Mouse (Mus musculus) layer of hippocampus, postnatal 10 days (tissue): ENCODE results near the gene Nanos2. TPM values are rescaled to one million over a fixed set of nuclear protein-coding genes. Genes with fewer than 3 reads are reported as not detected.

Experiments
- DNase-seq, 2 experiments: peaks; one replicate each; pipeline ENCODE4 v3.0.0; 2021; ENCODE audit warnings: low spot score in 2 of 2
- long read RNA-seq: library from polyadenylated mRNA; stranded (forward); transcript quantifications from one replicate; pipeline ENCODE4 v2.0.0, GENCODE M21; 2023
- total RNA-seq, 2 experiments: library from RNA; stranded (reverse); gene quantifications; 2 replicates each; pipeline ENCODE4 v1.2.3; 2021

Nanos2 gene
- total RNA-seq, result 1 to 10 TPM in 1 of 2 experiments, under 1 TPM in 1; 0.91 to 1.3 TPM
- long read RNA-seq, result 0 reads

DNA sequence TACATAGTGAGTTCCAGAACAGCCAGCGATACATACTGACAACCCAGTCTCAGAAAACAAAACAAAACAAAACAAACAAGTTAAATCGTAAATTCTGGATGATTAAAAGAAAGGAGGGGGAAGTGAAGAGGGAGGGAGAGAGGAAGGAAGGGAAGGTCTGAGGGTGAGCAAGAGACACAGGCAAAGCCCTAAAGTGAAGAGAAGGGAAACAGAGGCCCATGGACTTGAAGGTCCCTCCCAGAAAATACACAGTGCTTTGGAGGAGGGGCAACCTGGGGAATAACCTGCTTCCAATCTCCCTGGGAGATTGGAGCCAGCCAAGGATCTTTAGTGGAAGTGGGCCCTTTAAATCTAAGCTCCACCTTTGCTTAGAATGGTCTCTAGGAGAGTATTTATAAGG is at the start of gene Nanos2:
TSS of gene Nanos2 (plus strand) at position 301 of the 400 bp plus-strand sequence.
- no peak for DNase-seq

DNA sequence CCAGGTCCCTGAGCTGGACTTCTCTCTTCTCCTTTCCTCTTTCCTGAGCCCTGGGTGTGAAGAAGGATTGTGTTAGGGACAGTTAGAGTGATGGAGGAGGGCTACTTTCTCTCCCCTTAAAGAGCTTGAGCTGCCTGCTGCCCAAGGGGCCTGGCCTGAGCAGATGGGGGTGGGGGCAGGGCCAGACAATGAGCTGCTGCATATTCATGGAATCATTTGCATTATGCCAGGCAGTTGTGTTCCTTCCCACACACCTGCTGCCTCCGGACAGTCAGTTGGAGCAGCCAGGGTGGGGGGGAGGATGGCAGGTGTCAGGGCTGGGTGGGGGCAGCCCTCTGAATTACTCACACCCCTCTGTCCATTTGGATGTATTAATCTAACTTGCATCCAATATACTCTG is 44.8 kb upstream of the Nanos2 start:
- DNase-seq, result no peak

DNA sequence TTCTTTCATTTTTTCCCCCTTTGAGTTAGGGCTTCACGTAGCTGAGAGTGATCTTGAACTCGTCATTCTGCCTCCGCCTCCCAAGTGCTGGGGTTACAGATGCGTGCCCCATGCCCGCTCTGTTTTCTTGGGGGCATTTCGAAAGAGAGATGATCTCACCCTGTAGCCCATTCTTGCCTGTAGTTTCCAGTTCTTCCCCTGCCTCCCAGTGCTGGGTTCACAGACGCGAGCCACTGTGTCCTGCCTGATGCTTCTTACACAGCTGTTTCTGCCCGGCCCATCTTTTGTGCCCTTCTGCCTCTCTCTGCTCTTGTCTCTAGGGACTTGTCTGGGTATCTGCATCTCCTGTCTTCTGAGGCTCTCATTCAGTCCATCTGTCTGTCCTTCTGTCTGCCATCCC is 44.4 kb upstream of the Nanos2 start:
- no peak for DNase-seq

DNA sequence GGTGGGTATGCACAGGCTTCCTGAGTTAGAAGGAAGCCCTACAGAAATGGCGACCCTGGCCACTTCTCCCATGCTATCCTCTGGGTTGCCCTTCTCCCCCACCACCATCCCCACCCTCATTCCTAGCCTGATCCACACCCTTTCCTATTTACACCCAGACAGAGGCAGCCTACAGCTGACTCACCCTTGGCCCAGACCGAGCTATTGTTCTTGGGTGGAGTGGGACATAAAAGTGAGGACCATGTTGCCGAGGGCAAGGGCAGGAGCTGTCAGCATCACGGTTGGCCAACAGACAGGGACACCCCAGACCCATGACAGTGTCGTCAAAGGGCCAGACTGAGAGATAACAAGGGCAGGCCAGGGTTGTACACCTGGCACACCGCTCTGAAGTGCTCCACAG is 39.0 kb upstream of the Nanos2 start:
- no peak for DNase-seq

DNA sequence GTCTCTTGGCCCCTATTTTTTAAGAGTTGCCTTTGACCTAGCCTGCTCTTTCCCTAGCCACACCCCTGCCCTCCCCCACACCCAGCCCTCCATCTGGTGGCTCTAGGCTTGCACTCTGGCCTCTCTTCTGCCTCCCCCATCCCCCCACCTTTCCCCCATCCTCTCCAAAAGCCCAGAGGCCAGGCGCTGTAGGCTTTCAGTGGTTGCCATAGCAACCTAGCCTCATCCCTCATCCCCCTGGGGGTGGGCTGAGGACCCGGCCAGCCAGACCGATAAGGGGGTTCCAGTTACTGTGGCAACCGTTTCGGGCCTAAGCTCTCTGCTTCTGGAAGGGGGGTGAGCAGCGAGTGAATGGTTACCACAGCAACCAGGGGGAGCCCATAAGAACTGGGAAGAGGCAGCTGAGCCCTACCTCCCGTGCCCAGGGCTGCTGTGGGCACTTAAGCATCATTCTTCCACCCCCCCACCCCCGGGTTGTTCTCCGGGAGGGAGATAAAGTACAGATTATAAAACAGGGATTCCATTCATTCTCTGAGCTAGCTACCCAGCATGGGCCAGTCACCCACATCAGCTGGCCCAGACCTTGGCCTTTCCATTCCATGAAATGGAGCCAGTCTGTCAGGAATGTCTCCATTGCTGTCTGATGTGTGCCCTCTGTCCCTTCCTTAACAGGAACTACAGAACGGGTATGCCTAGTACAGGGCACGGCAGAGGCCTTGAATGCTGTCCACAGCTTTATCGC is 37.2 kb upstream of the Nanos2 start:
- DNase-seq, result peak; percentile 48 to 57

DNA sequence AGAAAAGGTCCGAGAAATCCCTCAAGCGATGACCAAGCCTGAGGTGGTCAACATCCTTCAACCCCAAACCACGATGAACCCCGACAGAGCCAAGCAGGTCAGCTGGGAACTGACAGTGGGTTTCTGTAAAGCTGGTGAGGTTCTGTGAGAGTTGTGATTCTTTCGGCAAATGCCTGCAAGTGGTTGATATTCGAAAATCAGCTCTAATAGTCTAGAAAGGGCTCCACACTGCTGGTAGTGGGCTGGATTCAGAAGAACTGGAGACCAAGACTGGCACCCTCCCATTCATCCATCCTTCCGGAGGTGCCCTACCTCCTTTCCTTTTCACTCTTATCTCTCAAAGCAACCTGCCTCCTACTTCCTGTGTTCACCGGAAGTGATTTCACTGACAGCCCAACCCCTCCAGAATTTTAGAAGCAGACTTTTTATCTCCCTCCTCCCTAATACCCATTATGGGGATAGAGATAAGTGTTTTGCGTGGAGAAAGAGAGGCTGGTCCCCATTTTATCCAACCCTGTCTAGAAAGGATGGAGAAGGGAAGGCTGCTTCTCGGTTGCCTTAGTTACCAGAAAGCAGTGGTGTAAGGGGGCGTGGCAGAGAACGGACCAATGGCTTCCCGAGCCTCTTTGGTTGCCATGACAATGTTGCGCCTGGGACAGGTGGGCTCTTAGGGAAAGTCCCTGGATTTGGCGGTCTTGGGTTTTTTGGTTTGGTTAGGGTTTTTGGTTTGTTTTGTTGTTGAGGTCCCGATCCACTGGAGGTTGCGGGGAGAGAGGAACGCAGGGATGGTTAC is 36.5 kb upstream of the Nanos2 start:
- no peak for DNase-seq

DNA sequence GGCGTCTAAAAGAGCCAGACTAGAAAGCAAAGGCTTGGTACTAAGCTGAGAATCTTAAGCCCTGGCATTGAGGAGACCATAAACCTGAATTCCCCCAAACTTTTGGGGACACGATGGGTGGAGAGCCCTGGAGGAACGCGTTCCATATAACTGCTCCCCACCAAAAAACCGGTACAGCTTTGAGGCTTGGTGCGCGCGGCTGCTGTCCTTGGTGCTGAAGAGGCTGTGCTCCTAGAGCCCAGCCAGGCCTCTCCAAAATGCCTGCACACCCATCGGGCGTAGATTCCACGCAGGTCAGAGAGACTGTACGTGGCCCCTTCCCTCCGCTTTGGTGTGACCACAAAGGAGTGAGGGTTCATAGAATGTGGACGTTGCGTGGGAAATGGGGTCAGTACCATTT is 35.8 kb upstream of the Nanos2 start:
- no peak for DNase-seq

DNA sequence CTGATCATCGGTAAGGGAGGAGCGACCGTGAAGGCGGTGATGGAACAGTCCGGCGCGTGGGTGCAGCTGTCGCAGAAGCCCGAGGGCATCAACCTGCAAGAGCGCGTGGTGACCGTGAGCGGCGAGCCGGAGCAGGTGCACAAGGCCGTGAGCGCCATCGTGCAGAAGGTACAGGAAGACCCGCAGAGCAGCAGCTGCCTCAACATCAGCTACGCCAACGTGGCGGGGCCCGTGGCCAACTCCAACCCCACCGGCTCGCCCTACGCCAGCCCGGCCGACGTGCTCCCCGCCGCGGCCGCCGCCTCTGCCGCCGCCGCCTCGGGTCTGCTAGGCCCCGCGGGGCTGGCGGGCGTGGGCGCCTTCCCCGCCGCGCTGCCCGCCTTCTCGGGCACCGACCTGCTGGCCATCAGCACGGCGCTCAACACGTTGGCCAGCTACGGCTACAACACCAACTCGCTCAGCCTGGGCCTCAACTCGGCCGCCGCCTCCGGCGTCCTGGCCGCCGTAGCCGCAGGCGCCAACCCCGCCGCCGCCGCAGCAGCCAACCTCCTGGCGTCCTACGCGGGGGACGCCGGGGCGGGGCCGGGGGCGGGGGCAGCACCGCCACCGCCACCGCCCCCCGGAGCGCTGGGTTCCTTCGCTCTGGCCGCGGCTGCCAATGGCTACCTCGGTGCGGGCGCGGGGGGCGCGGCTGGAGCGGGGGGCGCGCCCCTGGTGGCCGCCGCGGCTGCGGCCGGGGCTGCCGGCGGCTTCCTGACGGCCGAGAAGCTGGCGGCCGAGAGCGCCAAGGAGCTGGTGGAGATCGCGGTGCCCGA is 29.4 kb upstream of the Nanos2 start:
- peak; percentile 50 to 65 for DNase-seq

DNA sequence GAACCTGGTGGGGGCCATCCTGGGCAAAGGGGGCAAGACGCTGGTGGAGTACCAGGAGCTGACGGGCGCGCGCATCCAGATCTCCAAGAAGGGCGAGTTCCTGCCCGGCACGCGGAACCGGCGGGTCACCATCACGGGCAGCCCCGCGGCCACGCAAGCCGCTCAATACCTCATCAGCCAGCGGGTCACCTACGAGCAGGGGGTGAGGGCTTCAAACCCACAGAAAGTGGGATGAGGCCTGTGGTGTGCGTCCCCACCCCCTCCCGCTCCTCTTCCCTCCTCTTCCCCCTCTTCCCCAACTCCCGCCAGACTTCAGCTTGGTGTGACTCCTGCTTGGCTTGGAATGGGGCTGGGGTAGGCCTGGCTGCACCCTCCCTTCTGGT is 28.8 kb upstream of the Nanos2 start:
- DNase-seq, result peak in 1 of 2 experiments; percentile 42

DNA sequence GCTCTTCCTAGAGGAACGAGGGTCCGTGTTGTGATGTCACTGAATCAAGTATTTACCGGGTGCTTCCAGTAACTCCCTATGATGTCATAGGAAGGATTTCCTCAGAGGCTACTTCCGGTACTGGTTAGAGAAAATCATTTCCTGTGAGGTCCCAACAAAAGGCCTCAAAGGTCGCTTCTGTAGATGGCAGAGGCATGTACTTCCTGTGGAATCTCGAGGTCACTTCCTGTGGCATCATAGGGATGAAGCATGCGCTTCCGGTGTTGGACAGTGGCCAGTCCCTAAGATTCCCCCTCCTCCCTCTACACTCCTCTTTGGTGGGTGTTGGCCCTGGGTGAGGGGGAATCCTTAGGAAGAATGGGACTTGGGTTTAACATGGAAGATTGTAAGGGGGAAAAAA is 27.8 kb upstream of the Nanos2 start:
- no peak for DNase-seq

DNA sequence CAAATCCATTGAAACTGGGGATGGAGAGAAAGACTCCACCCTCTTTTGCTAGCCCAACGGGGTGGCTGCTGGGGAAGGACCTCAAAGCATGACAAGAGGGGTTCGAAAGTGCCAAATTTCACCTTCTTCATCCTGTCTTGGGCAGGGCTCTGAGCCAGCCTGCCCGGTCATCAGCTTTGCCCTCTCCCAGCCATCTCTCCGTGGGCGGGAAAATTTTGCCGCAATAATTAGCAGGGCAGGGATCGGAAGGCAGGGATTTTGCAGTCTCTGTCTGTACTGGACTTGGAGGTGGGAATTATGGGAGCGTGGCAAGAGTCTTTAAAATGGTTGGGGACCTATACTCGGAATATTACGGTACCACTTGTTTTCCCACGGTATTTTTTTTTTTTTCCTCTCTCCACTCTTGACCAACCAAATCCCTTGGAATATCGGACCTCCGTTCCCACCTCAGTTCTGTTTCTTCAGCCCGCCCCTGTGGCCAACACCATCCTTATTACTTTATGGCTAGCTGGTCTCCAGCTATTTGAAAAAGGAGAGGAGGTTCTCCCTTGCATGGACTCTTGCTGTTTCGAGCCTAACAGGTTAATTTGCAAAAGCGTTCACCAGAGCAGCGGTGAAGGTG is 24.9 kb upstream of the Nanos2 start:
- DNase-seq, result no peak

DNA sequence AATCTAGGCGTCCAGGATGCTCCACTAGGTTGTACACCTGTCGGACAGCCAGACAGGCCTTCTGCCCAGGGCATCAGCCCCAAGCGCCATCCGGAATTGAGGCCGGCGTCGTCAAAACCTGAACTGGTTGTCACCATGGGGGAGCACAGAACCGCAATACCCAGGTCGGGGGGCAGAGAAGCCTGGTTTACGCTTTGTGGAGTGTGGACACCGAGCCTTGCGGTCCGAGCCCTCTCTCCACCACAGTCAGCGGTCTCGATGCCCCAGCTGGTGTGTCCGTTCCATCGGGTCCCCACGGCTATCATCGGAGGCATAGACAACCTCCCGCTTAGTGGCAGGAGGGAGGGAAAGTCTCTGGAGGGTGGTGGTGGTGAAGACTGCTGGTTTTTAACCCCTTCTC is 24.4 kb upstream of the Nanos2 start:
- DNase-seq, result no peak

DNA sequence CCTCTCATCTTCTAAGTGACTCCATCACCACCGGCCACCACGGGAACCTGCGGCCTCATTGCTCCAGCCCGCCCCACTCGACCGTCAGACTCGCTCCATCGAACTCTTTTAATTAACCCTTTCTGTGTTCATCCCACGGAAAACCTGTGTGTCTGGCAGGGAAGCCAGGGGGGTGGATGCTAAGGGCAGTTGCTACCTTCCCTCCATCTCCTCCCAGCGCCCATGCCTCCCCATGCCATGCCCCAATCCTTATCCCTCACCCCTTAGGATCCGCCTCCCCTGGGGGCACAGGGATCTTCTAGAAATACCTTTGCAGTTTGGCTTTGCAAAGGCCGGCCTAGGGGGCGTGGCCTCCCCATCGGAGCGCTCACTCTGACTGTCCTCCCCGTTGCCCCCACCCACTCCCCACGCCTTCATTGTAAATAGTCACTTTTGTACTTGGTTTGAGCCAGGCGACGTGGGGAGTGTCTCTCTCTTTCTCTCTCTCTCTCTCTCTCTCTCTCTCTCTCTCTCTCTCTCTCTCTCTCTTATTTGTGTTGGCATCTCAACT is 23.8 kb upstream of the Nanos2 start:
- DNase-seq, result no peak

DNA sequence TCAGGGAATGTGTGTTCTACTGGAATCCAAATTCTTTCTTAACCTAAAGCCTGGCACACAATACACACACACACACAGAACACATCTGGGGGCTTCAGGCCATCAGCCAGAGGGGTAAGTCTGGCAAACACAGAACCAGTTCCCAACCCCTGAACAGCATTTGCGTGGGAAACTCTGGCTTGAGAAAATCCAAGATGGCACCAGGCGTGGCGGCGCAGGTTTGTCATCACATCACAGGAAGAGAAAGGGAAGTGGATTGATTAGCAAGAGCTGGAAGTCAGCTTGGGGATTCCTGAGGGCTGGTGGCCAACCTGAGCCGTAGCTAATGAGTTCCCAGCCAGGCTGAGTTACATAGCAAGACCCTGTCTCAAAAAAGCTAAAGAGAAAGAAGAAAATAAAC is 21.9 kb upstream of the Nanos2 start:
- DNase-seq, result peak; percentile 44 to 51

DNA sequence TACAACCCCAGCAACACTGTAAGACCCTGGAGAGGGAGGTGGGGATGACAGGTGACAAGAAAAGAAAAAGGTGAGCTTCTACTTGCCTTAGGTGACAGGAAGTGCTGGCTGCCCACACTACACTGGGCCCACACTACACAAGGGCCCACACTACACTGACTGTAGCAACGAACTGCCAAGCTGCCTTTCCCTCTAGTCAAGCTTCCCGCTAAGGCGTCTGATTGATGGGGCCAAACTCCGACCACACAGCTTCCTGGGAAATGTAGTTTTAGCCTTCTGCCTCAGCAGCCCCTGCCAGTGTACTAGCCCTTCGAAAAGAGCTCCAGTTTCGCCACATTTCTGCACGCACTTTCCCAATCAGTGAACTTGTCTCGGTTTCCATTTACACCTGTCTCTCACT is 19.6 kb upstream of the Nanos2 start:
- no peak for DNase-seq

DNA sequence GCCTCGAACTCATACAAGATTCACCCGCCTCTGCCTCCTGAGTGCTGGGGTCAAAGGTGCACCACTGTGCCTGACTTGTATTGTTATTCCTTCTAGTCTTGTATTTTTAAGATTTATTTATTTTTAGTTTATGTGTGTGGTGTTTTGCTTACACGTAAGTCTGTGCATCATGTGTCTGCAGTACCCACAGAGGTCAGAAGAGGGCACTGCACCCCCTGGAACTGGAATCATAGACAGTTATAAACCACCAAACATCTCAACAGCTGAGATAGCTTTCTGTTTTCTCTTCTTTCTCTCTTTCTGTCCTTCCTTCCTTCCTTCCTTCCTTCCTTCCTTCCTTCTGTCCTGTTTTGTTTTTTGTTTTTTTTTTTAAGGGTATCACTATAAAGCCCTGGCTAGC is 16.2 kb upstream of the Nanos2 start:
- DNase-seq, result no peak

DNA sequence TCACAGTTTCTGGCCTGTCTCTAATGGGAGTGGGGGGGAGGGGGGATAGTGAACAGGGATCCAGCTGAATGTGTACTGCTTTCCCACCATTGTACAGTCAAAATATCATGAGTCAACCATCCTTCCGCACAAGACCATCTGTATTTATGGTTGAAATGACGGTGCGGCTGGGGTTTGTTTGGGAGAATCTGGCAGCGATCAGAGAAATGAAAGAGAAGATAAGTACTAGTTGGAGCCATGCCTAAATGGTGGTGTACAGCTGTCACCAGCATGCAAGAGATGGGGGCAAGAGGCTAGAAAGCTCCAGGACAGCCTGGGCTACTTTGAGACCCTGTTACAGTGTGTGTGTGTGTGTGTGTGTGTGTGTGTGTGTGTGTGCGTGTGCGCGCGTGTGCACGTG is 8.8 kb upstream of the Nanos2 start:
- no peak for DNase-seq

DNA sequence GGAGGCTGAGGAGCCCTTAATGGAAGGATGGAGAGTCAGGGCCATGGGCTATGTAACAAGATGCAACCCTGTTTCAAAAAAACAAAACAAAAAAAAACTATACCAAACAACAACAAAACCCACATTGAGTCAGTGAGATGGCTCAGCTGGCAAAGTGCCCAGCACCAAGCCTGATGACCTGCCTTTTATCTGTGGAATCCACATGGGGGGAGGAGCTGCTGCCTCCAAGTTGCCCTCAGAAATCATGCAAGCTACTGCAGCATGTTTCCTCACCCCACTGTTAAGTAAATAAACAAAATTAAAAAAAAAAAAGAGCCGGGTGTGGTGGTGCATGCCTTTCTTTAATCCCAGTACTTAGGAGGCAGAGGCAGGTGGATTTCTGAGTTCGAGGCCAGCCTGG is 697 bp upstream of the Nanos2 start:
- no peak for DNase-seq

DNA sequence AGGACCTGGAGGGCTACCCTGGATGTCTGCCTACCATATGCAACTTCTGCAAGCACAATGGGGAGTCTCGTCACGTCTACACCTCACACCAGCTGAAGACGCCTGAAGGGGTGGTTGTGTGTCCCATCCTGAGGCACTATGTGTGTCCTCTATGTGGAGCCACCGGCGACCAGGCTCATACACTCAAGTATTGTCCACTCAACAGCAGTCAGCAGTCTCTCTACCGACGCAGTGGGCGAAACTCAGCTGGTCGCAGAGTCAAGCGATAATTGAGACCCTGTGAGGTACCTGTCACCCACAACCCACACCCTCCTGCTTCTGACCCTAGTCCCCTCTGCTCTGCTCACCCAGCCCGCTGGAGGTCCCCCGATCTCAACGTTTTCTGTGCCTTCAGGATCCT is 547 bp downstream of the Nanos2 start:
- DNase-seq, result no peak

DNA sequence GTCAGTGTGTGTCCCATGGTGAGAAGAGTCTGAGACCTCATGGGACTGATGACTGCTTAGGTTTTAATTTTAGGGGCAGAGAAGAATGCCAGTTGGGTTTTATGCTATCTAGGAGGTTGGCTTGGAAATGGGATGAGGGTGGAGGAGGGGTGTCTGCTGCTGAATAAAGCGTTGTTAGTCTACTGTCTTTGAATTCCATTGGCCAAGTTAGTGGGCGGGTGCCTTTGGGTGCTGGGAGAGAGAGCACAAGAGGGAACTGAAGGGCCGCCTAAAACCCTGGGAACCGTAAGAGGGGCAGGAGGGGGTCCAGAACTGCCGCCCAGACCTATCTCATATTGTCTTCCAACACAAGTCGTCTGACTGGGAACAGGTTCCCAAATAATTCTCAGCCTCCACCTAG is 1.6 kb downstream of the Nanos2 start:
- no peak for DNase-seq

DNA sequence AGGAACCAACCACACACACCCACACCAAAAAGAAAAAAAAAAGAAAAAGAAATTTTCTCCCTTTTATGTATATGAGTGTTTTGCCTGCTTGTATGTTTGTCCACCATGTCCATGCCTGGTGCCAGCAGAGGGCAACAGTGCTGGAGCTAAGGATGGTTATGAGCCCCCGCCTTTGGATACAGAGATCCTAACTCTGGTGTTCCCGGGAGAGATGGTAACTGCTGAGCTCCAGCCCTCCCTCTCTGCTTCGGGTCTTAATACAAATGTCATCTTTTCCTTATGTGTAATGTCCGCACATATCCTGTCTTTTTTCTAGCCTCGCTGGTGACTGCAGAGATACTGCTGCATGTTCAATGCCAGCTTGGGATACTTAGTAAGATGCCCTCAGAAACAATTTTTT is 2.8 kb downstream of the Nanos2 start:
- DNase-seq, result peak in 1 of 2 experiments; percentile 57
